Mouse (Mus musculus) urinary bladder, postnatal 36 days (tissue): ENCODE measurements around the gene Tgm6.

Experiments
- DNase-seq, 2 experiments: peaks; one replicate each; pipeline ENCODE4 v3.0.0; 2022; ENCODE audit warnings: low spot score in 2 of 2, mixed read lengths in 1 of 2

The Tgm6 gene

DNA sequence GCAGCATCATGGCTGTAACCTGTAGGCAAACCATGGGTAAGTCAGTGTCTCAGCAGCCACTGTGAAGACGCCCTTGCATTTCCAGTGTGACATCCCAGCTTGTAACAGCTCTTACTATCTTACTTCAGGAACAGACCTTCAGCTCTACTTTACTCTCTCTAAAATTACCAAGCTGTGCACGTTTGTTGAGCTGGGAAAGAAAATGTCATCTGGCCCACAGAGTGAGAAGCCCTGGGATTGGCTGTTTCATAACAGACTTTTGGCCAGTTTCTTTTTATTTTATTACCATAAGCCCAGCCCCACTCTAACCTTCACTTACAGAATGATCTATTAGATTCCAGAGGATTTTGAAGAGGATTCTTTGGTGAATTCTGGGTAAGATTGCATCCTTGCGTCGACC lies at the start of gene Tgm6:
Gene Tgm6, plus strand, starts transcription at position 301 of the 400 bp plus-strand sequence.
- no peak for DNase-seq

DNA sequence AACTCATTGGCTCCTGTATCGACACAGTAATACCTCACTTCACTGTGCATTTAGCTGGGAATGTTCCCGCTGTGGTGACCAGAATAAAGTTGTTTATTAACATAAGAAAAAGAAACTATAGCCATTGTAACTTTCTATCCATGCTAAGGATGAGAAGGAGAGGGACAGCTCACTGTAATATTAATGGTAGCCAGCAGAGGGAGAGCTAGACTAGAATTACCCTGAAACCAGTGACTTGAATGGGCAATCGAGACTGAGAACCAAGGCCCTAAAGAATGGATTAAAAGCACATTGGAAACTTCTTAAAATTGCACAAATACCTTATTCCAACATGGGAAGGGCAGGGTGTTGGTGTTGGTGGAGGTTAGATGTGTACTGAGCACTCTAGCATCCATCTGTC lies 44.0 kb upstream of the Tgm6 start:
- no peak for DNase-seq

DNA sequence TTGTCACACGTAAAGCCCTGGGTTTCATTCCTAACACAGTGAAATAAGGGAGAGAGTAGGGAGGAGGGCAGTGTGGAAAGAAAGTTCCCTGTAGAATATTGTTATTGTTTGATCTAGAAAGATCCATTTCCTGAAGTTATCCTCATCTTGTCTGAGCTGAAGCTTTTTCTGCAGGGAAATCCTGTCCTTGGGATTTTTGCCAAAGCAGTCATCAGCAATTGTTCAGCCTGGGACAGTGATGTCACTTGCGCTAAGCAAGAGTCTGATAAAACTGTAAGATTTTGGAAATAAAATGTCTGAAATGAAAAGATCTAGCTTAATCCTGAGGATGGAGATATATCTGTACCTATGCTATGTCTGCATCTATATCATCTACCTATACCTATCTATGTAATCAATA lies 41.8 kb upstream of the Tgm6 start:
- no peak for DNase-seq

DNA sequence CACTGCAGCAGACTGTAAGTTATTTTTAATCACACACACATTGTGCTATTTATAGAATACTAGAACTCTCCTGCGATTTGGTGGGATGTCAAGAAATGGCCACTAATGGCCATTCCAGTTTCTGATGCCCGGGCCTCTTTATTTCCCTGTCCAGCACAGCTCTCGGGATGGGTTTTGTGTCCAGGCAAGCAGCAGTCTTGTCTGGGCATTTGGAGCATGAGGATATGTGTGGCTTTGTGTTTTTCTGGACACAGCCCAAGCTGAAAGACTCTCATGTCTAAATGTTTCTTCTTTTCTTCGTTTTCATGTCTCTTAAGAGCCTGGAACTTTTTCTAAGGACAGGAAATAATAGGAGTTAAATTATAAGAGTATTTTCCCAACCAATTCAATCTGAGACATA lies 588 bp downstream of the Tgm6 start:
- no peak for DNase-seq

DNA sequence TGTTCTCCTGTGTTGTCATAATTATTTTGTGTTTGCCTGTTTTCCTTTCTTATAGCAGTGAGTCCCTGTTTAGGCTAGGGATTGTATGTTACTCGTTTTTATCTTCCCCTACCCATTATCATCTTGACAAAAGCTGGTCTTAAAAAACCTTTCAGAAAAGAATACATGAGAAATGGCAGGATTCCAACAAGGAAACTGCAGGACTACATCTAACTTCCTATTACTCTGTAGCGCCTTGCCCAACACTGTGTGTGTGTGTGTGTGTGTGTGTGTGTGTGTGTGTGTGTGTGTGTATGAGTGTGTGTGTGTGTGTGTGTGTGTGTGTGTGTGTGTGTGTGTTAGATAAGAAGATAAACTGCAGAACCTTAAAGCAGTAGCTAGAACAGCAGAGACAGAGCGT lies 1.2 kb downstream of the Tgm6 start:
- no peak for DNase-seq

DNA sequence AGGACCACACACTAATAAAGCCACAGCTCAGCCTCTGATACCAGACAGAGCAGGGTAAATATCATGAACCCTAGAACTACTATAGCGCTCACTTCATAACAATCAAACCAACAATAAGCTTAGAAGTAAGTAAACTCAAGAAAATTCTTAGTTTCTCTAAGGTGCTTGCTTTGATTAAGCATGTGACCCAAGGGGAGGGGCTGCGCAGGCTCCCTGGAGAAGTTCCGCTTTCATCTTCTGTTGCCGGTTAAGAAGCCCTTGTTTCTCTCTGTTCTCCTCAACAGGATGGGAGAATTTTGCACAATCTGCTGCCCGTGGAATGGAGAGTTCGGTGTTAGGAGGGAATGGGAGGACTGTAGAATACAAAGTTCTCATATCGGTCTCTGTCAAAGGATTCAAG lies 6.4 kb downstream of the Tgm6 start:
- DNase-seq: no peak

DNA sequence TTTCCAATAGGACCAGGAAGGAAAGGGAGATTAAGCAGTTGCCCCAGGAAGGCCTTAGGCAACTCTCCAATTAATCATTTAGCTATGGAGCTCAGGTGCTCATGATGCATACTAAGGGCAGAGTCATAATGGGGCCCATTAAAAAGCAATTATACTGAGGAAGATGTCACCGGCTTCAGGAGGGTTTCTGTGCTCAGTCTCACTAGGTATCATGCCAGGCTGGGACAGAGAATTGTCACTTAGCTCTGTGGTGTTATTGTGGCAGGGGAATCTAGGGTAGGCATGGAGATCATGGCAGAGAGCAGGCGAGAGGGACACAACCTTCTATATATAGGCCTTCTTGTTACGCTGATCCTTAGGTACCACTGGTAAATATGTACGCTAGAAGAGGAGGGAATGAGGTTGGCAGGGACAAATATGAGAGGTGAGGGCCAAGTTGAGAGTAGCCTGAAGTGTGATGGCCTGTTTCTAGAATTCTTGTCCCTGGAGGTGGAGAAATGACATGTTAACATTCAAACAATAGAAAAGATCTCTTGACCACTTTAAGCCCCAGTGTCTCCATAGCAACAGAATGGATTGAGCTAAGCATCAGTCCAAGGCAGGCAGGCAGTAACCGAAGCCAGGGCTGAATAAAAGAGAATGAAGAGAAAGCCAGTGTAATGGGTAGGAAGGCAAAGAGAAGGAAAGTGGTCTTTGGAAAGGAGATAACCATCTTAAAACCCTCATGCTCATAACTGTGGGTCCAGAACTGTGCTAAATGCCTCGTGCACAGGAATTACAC lies 13.3 kb downstream of the Tgm6 start:
- no peak for DNase-seq

DNA sequence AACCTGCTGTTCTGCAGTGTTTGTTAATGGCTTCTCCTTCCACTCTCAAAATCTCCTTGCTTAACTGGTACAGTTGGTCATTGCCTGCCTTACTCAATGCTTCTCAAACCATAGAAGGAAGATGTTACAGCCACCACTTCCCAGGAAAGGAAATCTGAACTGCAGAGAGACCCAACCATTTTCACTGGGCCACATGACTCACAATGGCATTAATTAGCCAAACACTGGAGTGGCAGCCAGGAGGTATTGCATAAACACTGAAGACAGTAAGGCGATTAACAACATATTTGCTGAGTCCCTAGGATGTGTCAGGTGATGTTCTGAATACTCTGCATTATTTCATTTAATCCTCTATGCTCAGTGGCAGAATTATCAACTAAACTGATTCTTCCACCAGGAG lies 13.9 kb downstream of the Tgm6 start:
- no peak for DNase-seq

DNA sequence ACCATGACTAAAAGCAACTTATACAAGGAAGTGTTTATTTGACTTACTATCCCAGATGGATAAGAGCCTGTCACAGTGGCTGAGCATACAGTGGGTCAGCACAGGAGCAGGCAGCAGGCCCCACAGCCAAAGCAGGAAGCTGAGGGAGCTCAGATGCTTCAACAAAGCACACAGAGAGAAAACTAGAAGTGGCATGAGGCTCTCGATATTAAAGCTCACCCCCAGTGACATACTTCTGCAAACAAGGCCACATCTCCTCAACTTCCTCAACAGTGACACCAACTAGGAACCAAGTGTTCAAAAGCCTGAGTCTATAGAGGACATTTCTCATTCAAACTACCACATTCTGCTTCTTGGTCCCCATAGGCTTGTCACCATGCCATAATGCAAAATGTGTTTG lies 17.5 kb downstream of the Tgm6 start:
- DNase-seq: no peak

DNA sequence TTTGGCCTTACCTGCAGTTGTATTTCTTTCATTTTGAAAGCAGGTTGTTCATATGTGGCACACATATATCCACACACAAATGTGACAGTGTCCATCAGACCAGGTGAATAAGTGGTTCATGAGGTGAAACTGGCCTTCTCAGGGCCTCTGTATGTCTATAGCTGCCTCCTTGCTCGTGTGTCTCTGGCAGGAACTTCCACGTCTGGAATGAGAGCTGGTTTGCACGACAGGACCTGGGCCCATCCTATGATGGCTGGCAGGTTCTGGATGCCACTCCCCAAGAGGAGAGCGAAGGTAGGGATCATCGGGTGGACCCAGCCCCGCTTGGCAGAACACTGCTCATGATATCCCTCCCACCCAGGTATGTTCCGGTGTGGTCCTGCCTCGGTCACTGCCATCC lies 30.8 kb downstream of the Tgm6 start:
- no peak for DNase-seq

DNA sequence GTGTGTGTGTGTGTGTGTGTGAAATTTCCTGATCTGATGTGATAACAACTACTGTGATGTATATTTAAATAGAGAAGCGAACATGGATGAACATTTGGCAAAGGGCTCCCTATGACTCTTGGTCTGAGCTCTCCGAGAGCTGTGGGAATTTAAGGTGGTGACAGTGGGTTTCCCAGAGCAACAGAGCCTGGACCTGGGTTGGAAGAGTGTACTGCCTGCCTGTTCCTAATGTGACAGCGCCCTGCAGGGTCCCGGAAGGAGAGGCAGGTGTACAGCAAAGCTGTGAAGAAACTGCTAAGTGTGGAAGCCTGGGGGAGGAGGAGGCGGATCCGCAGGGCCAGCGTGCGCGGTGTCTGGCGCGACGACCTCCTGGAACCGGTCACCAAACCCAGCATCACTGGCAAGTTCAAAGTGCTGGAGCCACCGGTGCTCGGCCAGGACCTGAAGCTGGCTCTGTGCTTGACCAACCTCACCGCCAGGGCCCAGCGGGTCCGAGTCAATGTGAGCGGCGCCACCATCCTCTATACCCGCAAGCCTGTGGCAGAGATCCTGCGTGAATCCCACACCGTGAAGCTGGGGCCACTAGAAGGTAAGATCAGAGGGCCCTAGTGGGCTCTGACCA lies 32.6 kb downstream of the Tgm6 start:
- no peak for DNase-seq

DNA sequence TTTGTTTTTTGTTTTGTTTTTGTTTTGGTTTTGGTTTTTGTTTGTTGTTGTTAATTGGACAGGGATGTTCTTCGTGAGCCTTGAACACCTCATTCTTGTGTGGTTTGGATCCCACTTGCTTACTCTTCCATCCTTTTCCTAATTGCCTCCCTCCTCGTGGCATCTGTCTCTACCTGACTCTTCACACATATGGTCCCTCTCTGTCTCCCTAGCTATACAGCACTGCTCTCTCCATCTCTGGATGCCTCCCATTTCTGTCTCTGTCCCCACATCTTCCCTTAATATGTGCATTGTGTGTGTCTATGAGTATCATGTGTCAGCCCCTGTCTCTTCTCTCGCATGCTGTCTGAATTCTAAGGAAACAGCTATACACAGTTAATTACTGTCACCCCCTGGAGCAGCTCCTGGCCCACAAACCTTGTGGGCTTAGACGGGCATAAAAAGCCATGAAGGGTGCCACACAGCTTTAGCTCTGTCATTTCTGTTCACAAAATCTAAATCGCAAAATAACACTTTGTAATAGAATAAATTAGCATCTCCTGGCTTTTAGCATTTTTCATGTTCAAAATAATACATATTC lies 34.0 kb downstream of the Tgm6 start:
- DNase-seq: no peak

DNA sequence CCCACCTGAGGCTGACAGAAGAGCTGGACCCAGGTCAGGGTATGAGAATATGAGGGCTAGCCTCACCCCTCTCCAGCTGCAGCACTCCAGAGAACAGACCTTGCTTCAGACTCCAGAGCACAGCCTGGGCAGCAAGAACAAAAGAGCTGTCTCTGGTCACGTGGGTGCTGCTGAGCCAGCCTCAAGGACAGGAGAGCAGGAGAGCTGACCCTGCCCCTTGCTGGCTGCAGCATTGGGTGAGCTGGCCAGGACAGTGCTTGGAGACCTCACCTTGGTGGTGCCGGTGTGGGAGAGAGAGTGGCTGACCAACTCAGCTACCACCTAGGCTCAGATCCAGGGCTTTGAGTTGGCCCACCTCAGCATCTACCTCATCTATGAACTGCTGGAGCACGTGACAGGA lies 43.0 kb downstream of the Tgm6 start:
- DNase-seq: no peak

DNA sequence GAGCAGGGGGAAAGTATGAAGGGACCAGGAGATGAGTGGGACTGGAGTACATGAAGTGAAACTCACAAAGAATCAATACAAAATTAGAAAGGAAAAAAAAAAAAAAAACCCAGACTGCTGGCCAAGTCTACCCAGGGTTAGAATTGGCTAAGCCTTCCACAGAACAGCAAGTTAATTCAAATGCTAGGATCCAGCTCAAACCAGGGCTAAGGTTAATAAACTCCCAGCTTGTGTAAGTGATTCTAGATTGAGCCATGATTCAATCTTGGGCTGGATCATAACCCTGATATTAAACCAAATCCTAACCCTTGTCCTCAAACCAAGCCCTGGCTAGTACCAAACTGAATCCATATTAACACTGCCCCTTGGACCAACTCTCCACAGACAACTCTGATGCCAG lies 43.6 kb downstream of the Tgm6 start:
- DNase-seq: no peak

DNA sequence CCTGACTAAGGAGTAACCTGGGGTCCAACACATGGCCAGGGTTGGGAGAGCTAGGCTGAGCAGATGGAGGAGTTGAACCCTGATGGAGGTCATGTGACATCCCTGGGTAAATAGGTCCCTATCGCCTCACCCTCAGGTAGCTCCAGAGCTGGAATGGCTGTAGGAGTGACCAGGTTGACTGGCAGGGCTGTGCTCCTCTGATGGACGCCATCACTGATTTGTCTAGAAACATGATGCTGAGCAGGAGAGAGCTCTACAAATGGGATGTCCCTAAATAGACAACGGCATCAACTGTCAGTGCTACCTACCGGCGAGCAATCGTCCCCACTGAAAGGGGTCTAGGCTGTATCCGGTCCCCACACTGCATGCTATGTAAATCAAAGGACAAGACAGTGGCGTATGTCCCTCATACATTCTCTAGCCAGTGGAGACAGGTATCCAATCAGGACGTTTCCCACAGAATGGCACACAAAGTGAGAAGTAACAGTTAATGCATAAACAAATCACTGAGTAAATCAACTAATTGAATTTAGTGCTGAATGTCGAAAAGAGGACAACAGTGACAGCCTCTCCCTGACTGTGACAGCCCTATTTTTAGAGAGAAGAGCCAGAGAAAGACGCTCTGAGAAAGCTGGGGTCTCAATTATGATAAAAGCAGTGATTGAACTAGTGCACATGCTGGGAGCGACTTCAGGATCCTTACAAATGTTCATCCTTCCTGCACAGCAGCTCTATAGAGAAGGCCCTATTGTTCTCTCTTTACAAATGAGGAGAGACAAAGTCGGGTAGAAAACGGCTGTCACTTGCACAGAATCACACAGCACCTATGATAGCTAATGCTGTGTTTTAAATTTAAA lies 45.2 kb downstream of the Tgm6 start:
- no peak for DNase-seq

DNA sequence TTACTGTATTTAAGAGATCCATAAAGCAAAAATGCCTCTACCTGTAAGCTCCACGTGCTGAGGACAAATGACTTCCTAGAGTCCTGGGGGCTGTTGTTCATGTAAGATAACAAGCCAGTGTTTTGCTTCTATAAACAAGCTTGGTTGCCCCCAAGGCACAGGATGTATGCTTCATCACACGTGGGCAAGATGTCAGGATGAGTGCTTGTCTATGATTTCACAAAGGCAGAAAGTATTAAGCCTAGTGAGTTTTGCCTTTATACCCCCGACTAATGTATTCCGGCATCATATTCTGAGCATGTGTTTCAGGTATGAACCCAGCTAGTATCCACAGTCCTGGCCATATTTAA lies 45.8 kb downstream of the Tgm6 start:
- DNase-seq: no peak

DNA sequence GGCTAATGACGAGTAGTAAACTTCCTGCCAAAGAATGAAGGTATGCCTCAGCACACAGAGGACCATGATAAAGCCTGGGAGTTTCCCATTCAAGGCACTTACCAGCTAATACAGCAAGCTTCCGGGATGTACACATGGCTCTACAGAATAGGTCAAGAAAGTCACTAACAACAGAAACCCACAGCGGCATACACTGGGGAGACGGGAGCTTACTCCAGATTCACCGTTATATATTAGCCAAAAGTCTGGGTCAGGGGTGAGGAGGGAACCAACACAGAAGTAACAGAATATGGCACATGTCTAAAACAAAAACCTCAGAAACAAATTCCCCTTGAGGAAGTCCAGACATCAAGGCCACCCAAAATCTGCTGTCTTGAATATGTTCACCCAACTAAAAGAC lies 50.5 kb downstream of the Tgm6 start:
- DNase-seq: no peak

DNA sequence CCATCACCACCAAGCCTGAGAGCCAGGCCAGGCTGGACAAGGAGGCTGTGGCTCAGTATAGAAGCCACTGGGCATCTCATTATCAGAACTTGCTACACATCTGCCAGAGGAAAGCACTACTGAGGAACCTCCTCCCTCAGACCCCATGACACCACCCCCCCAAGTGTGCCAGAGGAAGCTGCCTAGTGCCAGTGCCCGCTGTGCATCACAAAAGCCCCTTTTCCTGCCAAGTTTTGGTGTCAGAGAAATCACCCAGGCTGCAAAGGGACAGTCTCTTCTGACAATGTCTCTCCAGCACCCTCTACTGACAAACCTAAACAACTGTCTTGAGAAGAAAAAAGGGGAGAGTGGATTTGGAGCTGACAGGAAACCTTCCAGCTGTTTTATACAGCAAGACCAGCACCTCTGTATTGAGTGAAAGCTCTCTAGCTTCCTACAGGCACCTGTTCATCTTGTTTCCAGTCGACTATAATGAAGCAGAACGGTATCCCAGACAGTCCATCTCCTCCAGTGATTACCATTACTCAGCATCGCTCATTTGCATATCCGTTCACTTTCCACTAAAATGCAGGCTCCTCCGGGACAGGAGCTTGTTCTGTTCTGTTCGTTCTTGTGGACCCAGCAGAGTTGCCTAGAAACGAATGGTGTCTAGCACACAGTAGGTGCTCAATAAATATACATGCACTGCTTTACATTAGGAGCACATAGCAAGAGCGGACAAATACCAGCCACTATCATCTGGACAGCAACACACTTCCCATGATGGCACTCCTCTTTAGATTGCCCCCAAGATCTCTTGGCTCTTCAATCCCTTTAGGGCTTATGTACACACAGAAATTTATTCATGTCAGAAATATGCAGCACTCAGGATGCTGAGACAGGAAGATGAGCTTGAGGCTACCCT lies 54.3 kb downstream of the Tgm6 start:
- no peak for DNase-seq

DNA sequence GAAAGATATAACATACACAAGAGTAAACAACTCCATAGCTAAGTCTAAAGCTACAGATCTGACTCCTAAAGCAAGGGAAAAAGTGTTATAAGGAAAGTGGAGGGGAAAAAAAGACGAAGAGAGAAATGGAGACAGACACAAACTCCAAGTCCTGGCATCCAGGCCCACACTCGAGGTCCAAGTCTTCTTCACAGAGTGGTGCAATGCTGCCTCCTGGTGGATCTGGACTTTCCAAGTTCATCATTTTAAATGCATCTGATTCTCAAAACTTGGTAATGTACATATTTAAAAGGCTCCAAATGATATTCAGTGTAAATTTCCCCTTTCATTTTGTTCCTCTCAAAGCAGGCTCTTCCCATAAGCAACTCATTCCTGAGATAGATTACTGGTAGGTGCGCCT lies 55.6 kb downstream of the Tgm6 start:
- peak in 1 of 2 experiments; percentile 26 for DNase-seq

DNA sequence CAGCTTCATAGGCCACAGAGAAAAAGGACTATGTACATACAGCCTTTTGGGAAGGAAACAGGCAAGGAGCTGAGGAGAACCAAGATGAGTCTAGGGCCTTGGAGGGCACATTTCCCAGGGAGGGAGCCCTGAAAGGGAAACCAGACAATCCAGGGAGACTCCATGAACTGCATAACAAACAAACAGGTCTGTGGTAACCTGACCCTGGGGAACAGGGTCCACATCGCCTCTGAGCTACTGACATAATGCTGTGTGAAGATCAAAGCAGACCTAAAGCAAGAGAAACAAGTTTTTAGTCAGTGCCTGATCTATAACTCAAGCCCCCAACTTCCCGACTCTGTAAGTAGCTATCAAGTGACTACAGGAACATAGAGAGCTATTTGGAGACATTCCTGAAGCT lies 59.5 kb downstream of the Tgm6 start:
- no peak for DNase-seq

DNA sequence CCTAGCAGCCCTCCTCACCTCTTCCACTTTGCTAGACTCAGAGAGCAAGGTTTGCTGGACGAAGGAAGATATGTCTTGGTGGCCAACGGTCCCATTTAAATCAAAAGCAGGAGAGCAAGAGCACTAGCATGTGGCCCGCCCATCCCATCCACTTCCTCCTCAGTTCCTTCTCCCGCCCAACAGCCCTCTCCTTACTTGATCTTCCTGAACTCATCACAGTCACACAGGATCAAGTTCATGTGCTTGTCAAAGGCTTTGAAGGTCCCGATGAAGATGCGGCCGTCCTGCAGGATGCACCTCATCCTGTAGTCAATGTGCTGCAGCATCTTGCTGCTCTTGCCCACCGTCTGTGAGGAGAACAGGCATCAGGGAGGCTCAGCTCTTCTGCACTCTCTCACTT lies 64.6 kb downstream of the Tgm6 start:
- DNase-seq: no peak

DNA sequence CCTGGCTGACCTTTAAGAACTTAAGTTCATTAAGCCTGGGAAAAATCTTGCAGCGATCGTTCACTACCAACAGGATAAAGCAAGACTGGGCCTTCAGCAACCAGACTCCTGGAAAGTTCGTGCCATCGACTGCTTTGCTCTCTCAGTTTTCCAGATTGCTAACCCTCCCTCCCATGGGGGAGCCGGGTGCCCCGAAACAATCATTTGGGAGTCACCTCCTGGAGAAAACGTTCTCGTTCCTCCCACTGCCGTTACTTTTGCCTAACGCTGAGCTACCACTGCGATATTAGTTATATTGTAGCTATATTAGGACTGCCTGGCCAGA lies 66.1 kb downstream of the Tgm6 start:
- no peak for DNase-seq
